Mouse (Mus musculus) c-Kit-positive CD71-negative TER-119-negative erythroid progenitor cells, embryonic 14.5 days (primary cell): ENCODE measurements around the gene Gfral.

Experiments
- DNase-seq: peaks from one replicate; pipeline ENCODE4 v3.0.0-alpha.2; 2013; ENCODE audit warnings: low read depth

Gene Gfral

GRCm38 (mm10) chr9:76213557-76213956, at the start of gene Gfral:
Gfral (minus strand) TSS chr9:76213657.
- DNase-seq, result no peak

- no peak for DNase-seq
These were observed 44.3 kb upstream of the Gfral start for GRCm38 (mm10) chr9:76257731-76258130.

- DNase-seq, result no peak
These were observed 39.1 kb upstream of the Gfral start for GRCm38 (mm10) chr9:76252544-76252943.

DNA sequence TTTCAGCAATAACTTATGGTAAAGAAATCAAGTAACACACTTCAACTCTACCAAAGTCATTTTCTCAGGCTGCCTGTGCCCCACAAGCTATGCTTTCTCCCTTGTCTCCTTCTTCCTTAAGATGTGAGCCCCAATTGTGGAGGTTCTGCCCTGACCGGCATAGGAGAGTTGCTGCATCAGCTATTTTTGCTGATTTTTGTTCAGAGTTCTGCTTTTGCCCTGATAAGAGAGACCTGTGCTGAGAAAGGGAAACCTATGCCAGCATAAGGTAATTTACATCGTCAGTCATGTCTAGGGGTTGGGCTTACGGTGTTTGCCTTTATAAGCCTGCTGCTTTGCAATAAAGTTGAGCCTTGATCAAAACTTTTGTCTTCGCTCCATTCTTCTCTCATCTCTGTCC, 38.7 kb upstream of the Gfral start:
- no peak for DNase-seq

DNA sequence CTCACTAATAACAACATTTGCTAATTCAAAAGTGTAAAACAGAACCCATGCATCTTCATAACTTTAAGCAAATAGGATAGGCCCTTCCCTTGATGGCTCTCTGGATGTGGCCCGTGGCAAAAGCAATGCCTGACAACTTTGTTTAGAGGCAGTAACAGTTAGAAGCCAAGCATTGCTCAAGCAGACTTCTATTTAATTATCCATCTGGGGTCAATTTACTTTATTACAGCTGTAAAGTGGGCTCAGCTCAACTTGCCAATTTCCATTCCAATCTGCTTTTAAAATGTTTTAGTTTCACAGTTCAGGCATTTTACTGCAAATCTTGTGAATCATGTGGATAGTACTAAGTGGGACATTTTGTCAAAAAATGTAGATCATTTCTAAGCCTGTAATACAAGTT, 28.9 kb upstream of the Gfral start:
- DNase-seq, result no peak

DNA sequence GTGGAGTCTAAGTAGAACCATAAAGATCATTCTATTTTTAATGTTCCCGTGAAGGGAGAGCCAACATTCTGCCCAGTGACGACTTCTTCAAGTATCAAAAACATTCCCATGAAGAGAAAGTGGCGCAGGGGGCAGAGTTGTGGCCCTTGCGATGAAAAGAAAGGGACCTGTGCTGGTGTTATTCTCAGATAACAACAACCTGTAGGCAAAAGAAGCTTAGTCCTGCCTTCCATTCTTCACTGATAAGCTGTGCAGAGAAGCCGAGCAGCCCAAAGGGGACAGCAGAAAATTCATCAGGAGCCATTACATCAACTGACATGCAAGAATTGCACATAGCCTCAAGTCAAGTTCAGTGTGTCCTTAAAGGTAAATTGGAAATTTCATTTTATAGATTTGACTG, 24.5 kb upstream of the Gfral start:
- no peak for DNase-seq

- no peak for DNase-seq
These were observed 23.8 kb upstream of the Gfral start for GRCm38 (mm10) chr9:76237243-76237642.

DNA sequence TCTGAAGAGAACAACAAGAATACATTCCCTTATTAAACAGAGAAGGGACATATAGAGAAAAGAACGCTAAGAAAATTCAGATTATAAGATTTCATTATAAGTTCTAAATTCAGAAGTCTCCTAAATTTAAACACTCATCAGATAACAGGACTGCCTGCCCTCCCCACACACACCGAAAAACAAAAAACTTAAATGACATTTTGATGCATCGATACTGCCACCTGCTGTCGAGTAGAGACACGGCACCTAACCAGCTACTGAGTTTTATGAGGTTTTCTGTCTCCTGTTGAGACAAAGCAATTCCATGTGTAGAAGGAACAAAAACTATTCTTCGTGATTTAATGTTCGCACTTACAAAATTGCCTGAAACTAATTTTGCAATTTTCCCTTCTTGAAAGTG, 23.2 kb upstream of the Gfral start:
- no peak for DNase-seq

DNA sequence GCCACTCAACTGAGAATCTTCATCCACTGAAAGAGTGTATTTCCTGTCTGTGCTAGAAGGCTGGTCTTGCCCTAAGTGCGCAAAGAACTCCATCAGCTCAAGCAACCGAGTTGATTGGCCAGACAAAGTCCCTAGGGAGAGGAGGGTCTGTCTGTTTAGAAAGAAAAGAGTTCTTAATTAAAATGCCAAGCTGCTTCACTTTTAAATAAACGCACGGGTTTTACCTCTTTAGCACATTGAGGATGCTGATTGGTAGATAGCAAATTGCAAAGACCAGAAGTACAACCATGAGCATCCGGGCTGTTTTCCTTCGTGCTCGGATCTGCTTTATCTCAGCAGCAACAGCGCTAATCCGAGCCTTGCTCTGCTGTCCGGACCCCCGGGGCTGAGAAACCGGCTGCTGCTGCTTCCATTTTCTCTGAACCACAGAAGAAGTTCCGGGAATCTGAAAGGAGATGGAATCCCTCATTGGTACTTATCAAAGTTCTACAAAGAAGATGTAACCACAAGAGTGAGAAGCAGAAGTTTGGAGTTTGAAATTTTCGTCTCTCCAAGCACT, 22.6 kb upstream of the Gfral start:
- DNase-seq, result no peak

DNA sequence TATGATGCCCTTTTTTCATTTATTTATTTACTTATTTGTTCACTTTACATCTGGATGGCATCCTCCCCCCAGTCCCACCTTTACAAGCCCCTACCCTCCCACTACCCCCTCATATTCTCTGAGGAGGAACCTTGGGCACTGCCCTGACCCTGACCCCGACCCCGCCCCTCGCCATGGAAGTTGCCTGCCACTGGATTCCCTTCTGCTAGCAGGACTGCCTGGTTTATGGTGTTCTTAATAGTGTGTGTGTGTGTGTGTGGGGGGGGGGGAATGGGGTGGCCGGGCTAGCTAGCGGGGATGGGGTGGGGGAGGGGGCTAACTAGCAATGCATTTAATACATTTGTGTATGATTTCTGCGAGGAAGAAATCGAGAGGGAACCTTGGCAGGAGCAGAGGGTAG, 21.4 kb upstream of the Gfral start:
- no peak for DNase-seq

DNA sequence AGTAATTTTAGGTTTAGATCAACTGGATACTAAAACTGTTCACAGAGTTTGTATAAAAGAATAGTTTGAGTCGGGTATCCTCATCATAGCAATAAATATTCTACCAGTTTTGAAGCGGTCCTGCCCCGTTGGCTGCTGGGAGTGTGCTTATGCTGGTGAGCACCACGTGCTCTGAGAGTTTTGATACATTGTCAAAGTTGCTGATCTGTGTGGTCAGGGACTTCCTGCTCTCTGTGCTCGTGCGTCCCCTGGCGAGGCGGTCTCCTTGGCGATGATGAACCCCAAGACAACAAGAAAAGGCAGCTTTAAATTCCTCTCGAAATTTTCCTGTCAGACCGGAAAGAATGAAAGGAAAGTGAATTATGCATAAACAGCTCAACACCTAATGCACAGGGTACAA, 16.9 kb upstream of the Gfral start:
- no peak for DNase-seq

- DNase-seq, result no peak
These were observed 3.9 kb upstream of the Gfral start for GRCm38 (mm10) chr9:76217178-76217975.

GRCm38 (mm10) chr9:76214678-76215077, 1.2 kb upstream of the Gfral start:
- no peak for DNase-seq

DNA sequence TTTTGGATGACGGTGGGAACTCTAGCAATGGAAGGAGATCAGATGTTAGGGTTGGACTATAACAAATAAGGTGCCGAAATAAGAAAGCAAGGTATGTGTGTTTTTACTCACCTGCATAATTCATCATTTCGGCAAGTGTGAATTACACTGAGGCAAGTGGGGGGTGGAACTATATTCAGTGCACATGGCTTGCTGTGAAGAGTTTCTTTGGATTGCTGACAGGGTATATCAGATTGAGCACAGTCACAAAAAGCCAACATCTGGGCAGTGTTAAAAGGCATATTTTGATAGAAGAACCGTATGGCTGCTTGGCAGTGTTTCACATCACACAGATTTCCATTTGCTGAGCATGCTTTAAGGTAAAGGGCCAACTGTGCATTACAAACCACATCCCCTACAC, 16.5 kb downstream of the Gfral start:
- DNase-seq, result no peak

- DNase-seq, result no peak
These were observed 34.2 kb downstream of the Gfral start for GRCm38 (mm10) chr9:76179221-76179620.

- DNase-seq, result no peak
These were observed 40.7 kb downstream of the Gfral start for GRCm38 (mm10) chr9:76172686-76173295.

- DNase-seq, result no peak
These were observed 45.1 kb downstream of the Gfral start for GRCm38 (mm10) chr9:76168355-76168754.

DNA sequence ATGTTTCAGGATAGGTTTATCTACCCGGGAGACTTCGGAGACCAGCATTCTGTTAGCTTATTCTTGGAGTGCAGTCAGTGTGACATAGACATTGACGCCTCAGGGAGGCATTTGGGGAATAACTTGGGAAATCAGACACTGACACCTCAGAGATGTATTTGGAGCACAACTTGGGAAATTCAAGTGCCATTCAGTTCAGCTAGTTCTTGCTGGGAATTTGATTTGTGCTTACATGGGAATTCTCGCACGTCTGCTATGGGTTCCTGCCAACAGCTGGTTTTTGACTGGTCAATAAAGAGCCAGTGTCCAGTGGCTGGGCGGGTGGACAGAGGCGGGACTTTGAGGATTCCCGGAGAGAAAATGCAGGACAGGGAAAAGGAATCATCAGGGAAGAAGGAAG, 51.0 kb downstream of the Gfral start:
- no peak for DNase-seq

- DNase-seq, result no peak
These were observed 67.9 kb downstream of the Gfral start for GRCm38 (mm10) chr9:76145593-76145992.

DNA sequence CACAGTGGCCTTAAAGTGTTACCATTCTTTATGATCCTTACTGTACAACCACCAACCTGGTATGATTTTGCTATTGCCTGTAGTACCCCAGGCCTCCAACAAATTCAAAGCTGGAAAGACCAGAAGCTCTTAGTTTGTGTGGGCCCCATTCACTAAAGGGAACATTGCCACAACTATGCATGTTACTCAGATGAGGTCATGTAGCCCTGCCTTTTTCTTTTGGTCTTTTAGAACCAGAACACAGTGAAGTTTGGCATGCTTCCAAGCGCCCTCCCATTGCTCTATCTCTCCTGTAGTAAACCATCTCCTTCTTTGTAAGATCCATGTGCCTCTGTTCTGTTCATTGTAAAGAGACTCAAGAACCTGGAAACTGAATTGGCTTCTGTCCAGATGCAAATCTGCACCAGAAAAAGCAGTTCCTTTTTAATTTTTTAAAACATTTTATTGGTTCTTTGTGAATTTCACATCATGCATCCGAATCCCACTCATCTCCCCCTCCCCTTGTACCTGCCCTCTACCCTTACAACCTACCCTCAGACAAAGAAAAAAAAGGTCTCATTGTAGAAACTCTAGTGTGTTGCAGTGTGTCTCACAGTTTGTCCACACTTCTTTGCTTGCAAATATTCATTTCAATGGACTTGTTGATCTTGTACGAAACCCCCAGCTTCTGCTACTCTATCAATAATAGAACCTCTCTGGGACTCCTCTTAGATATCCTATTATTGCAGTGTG, 74.9 kb downstream of the Gfral start:
- no peak for DNase-seq

GRCm38 (mm10) chr9:76134042-76134441, 79.4 kb downstream of the Gfral start:
- DNase-seq, result no peak

DNA sequence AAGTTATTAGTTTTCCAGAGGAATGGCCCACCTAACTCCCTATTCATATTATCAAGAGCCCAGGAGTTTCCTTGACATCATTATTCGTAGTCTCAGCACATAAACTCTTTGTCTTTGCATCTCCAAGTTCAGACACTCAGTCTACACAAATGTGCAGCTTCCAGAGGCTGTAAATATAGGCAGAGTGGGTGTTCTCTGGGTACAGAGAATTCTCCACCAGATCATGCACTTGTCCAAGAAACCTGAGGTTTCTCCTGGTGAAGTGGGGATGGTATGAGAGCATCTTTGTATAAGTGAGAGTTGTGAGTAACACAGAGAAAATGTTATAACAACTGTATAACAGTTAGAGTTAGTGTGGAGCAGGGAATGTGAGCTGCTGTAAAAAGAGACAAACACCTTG, 84.1 kb downstream of the Gfral start:
- no peak for DNase-seq

DNA sequence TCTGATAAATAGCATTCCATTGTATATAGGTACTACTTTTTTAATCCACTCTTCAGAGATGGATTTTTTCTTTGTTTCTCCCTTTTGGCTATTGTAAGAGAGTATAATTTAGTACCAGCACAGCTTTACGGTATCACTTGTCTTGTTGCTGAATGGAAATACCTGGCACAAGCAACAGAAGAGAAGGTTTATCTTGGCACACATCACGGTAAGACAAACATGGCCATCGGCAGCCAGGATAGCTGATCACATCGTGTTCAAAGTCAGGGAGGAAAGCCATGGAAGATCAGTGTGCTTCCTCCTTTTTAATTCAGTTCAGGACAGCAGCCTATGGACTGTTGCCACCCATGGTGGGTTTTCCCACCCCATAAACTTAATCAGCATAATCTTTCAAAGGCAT, 89.2 kb downstream of the Gfral start:
- DNase-seq, result no peak
